Mouse (Mus musculus): Measurements from ENCODE around the gene Lamp5.

The Lamp5 gene

DNA sequence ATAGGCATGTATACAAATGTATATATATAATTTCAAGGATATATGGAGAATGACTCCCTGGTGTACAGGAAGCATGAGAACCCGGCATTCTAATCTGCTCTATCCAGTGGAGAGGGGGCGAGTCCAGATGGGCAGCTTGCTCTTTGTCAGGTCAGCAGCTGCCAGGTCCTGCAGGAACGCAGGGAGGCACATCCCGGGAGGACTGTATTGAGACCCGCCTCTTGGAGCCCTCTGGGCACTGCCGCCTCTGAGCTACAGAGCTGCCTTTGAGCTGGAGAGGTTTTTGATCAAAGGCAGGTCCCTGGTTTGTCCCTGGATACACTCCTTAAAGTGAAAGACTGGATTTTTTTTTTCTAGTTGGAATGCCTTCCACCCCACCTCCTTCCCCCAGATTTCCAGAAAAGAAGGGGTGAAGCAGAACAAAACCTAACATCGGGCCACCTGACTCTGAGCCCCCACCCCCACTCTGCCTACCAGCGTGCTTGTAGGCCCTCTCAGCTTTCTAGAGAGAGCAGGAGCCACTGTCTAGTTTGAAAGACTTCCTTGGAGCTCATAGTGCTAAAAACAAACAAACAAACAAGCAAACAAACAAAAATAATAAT is at the start of gene Lamp5:
TSS of gene Lamp5 (plus strand) at position 552 of the 602 bp plus-strand sequence.
- no peak for DNase-seq (ENCODE audit: low read depth, low spot score)

DNA sequence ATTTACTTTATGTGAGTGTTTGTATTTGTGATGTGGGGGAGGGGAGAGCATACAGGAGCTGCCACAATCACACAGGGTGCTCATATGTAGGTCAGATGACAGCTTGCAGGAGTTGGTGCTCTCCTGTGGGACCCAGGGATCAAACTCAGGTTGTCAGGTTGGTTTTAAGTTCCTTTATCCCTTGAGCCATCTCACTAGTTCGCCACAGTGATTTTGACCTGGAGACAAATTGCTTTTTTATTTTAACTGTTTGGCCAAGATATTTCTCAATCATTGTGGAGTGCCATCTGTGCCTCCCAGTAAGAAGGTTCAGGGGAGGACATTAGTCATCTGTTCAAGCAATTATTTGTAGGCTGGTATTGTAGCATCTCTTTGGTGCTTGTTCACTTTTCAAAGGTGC is 48.2 kb upstream of the Lamp5 start:
- DNase-seq (ENCODE audit: low read depth, low spot score) = no peak

DNA sequence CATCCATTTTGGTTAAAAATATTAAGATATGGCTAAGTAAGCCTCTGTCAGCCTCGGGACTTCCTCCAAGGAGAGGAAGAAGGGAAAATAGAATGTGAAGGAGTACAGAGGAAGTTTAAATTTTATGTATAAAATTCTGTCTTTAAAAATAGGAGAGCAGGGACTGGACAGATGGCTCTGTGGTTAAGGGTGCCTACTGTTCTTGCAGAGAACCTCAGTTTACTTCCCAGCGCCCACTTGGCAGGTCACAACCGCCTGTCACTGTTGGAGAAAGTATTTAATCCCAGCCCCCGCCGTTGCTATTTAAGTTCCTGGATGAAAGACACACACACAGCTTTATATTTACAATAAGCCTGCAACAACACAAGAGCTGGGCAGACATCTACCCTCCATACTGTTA is 45.8 kb upstream of the Lamp5 start:
- no peak for DNase-seq (ENCODE audit: low read depth, low spot score)

DNA sequence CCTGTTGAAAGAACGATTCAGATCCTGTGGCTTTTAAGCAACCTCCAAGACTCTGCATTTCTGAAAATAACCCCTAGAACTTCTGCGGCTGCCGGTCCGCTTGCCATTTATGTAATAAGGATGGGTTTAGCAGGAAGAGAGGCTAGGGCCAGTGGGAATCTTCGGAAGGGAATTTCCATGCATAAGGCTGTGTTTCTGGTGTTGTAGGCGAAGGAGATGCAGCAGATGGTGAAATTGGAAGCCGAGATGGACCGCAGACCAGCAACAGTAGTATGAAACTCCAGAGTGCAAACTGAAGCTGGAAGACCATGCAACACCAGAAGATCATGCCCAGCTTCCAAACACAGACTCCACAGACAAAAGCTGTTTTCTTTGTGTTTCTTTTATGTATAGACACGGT is 39.3 kb upstream of the Lamp5 start:
- DNase-seq (ENCODE audit: low read depth, low spot score) = no peak

DNA sequence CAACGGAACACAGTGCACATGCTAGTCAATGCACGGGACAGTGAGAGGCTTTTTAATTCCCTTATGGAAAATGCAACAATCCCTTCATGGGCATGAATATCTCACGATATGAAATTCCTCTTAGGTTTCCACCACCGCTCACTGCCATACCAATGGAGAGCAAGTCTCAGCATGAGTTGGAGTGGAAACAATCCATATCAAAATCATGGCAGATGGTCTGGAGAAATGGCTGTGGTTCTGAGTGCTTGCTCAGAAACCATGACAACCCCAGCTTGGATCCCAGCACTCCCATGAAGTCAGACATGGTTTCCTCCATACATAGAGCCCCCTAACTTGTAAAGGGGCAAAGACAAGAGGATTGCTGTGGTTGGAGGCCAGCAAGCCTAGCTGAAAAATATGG is 3.6 kb upstream of the Lamp5 start:
- no peak for DNase-seq (ENCODE audit: low read depth, low spot score)

DNA sequence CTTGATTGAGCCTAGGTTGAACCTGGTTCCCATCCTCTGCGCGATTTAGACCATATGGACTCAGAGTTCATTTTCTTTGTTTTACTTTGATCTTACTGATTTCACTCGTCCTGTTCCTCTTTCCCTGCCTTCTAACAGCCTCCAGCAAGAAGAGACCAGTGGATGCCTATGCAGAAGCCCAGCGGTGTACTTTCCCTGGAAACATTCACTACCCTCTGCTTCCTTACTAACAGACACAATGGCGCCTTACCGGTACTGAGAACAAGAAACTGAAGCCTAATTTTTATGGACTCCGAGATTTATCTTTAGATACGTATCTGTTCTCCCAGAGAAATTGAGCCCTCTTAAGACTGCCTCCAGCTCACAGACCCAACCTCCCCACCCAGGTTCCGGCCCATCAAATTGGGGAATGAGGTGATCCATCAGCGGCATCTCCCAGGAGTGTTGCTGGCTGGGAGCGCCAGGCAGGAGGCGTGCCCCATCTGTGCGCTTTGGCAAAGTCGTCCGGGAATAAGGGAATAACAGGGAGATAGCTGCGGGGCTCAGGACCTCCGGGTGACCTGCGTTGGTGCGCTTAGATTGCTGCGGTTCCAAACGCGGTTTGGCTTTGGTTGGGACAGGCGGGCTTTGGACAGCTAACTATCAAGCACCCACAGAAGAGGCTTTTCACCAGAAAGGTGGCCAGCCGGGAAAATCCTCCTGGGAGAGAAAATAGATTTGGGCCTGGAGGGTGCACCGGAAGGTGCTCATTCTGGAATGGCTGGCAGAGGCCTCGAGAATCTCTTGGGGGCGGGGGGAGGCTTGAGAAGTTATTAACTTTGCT is 1.0 kb upstream of the Lamp5 start:
- DNase-seq (ENCODE audit: low read depth, low spot score) = no peak

DNA sequence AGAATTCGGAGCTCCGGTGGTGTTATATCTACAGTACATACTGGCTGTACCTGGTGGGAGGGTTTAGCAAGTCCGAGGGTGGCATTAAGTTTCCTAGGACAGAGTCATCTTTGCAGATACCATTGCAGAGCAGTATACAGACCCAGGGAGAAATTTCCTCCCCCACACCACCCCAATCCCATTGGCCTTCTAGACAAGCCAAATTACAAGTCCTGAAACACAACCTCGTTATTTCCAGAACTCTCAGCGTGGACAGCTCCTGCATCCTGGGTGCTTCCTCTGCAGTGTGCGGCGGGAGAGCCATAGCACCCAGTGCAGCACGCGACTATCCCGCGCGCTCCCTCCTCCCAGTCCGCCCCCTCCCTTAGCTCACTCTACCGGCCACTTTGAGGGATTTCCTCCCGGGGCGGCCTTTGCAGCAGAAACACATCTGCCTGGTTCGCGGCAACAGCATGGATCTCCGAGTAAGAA is 5.9 kb downstream of the Lamp5 start:
- DNase-seq (ENCODE audit: low read depth, low spot score) = no peak

DNA sequence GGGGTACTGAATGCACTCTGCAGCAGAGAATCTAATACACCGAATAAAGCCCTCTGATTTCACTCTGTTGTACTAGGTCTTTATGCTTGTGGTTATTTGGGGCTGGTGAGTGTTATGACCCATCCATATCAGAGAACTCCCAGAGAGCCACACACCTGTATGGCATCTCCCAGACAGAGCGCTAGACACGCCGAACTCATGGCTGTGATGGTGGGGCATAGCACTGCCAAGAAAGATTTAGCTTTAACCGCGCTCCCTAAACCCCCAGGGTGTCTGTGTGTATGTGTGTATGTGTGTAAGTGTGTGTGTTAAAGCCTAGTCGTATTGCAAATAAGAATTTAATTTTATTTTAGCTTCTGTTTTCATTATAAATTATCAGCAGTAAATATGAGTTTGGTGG is 6.4 kb downstream of the Lamp5 start:
- DNase-seq (ENCODE audit: low read depth, low spot score) = no peak

DNA sequence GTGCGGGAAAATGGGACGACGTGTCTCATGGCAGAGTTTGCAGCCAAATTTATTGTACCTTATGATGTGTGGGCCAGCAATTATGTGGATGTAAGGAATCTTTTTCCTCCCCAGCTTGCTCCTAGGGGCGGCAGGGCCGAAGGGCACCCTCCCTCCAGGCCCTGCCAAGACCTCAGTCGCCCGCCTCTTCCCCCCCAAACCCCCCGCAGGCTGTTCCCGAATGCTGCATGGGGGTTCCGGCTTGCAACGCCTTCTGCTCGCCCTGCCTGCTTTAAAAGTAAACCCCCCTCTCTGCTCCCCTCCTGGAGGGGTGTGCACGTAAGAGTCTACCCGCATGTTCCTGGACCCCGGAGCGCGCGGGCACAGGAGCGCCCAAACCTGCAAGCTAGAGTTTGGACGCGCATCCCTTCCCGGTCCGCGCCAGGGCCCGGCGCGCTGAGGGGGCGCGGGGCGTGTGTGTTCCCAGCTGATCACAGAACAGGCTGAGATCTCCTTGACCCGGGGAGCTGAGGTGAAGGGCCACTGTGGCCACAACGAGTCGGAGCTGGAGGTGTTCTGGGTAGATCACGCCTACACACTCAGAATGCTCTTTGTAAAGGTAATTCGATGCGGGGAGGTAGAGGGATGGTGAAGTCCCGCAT is 7.1 kb downstream of the Lamp5 start:
- no peak for DNase-seq (ENCODE audit: low read depth, low spot score)

DNA sequence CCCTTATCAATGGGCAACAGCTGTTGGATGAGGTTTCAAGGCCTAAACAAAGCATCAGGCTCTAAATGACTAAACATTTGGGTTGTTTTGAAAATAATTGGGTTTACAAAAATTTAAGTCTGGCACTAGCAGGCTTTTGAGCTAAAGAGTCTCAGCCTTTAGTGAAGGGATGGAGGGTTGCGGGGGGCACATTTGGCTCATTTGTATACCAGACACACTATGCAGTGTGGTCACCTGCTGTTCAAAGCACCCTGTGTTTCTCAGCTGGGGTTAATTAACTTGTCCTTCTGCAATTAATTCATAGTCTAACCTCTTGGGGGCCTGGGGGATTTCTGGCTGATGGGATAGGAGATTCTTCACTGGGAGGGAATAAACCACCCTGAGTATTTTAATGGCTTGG is 12.3 kb downstream of the Lamp5 start:
- no peak for DNase-seq (ENCODE audit: low read depth, low spot score)

DNA sequence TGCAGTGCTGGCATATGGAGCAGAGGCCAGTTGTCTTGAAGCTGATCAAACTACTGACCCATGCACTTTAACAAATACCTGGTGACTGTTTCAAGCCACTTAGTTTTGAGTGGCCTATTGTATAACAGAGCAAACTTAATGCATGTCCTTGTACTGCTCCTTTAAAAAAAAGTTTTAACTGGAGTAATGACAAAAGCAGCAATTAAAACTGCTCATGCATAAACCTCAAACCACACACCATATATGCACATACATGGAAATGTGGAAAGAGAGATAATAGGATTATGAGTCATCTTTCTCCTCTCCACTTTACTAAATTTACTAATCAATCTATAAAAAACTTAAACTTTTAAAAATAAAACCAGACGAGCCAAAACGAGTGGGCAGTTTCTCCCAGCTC is 43.9 kb downstream of the Lamp5 start:
- DNase-seq (ENCODE audit: low read depth, low spot score) = no peak

DNA sequence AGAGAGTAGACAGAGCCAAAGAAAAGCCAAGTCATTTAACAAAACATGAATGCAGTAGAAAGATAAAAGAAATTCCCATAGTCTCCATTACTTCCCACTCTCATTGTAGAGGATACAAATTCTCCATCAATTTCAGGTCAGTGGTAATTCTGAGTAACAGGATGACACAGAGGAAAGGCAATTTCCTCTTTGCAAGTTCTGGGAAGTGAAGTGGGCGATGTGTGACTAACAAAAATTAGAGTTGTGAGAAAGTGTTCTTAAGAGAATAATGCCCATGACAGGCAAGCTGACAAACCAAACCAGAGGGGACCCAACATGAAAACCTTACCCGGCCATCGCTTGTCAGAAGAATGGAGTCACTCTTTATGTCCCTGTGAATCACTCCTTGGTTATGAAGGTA is 45.1 kb downstream of the Lamp5 start:
- no peak for DNase-seq (ENCODE audit: low read depth, low spot score)

DNA sequence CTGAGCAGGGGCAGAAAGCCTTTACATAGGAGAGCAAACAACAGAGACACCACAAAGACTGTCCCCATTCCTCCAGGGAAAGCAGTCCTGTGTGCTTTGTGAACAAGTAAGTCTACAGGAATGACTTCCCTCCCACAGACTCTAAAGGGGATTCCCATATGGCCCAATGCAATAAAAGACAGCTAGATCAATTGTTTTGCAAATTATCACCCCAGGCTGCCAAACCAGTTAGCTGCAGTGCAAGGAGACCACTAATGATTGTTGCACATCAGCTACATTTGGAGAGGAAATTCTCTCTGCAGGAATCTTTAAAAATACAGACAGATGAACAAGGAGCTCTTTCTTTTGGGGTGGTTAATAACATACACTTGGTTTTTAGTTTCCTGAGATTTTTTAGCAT is 55.6 kb downstream of the Lamp5 start:
- DNase-seq (ENCODE audit: low read depth, low spot score) = no peak

DNA sequence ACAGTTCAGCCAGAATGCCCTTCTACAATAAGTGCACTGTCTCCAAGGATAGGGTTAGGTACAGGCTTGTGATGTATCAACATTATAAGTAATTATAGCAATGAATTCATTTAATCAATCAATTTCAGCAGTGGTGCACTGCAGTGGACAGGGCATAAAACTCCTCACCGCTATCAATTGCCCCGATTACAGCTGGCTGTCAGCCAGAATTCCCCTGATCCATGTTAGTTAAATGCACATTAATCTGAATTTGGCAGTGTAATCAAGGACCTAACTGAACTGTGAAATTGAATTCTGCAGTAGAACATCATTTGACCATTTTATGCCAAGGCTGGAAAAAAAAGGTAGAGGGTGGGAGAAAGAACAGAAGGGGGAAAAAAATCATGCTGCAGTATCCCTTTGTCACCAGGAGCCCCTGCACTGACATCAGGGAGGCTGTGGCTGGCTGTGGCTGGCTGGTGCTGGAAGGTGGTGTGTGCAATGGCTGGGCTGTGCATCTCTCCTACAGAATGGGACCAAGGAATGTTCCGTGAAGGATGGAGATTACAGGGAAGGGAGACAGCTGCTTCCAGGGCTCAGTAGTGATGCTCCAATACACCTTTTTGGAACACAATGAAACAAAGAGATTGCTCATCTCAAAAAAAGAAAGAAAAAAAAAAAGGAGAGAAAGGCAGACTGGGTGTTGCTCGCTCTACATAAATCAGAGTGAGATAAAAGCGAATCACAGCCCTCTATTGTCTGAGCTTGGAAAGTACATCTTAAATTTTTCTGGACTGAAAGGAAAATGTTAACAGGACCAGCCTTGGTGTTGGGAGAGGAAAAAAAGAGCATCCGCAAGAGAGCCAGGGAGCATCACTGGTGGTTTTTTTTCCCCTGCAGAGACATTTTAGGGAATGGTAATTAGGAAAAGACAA is 56.3 kb downstream of the Lamp5 start:
- no peak for DNase-seq (ENCODE audit: low read depth, low spot score)

DNA sequence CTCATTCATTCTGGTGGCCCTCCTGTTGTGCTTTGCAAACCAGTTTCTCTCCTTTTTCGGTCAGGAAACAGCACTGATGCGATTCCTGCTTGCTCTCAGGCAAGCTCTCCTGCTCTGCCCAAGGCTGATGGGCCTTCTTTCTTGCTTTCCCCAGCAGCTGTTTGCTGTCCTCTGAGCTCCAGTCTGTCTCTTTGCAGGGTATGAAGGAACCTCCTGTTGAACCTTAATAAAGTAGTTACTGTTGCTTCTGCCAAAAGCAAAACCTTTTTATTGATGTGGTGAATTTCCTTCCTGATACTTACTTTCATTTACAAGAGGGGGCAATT is 57.0 kb downstream of the Lamp5 start:
- no peak for DNase-seq (ENCODE audit: low read depth, low spot score)

DNA sequence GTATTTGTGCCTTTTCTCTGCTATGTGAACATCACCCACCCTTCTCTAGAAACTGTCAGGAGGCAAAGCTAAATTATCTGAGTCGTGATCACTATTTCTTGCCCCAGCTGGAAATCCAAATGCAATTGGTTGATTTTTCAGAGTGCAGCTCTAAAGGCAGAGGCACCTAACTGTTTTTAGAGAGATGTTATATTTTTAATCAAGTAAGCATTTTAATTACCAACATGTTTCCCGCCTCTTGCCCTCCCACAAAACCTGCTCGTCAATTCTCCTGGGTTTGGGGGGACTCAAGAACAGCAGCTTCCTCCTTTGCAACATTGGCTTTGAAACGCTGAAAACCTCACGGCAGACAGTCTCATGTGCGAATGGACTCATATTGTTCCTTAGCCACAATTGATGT is 61.3 kb downstream of the Lamp5 start:
- DNase-seq (ENCODE audit: low read depth, low spot score) = no peak

DNA sequence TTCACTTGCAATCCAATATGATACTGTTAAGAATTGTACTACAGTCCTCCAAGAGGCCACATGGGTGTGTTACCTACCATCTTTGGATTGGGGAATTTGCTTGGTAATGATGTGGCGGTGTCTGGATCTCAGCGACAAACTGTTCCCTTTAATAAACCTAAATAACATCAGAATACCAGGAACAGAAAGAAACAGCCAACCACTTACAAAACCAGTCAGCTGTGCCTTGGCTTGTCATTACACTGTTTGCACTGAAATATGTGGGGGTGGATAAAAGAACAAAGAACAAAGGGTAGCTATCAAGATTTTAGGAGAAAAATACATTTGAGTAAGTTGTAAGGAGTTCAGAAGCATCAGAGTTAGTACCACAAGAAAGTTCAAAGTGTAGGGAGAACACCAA is 66.0 kb downstream of the Lamp5 start:
- DNase-seq (ENCODE audit: low read depth, low spot score) = no peak

Data from A20 (cell line).